Mouse (Mus musculus) 416B (cell line): ENCODE results near the gene Scd3.
"Not testable (repeated sequence)": the region's sequence is repeated elsewhere in the genome, so short reads cannot be mapped to it uniquely, and the experiment has no call there.

ENCODE experiments used
- DNase-seq: peaks from one replicate; pipeline ENCODE4 v3.0.0; 2011; ENCODE audit warnings: low read depth

Gene Scd3

DNA sequence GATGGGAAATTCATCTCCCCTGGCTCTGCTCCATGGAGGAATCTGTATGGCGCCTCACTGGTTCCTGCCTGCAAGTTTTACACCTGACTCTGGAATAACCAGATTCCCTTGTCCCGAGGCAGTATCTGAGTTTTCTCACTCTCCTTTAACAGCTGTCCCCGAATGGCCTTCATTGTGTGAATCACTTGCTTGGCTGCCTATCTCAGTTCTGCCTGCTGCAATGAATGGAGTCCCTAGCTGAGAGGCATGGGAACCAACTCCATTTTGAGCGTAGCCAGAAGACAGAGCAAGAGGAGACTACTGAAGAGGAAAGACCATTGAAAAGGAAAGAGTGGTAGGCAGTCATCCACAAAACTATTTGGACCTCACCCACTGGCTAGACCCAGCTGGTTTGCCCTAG, 70.6 kb downstream of the Scd3 start:
- DNase-seq: no peak

- DNase-seq: no peak
These were observed 71.4 kb downstream of the Scd3 start for GRCm38 (mm10) chr19:44274452-44274851.

DNA sequence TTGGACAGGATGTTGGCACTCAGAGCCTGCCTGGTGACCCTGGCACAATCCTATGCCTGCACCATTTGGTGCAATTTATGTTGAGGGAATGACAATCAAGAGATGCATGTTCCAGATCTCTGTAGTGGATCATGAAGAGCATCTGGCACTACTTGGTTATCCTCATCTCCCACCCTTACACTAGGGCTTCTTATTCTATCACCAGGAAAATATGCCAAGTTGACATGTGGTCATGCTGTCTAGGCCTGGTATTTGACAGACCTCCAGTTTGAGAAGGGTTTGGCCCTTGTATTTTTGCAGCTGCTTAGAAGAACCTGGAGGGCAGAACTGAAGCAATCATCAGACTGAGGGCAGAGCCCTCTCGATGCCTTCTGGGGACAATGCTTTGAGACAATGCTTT, 72.3 kb downstream of the Scd3 start:
- DNase-seq: no peak

GRCm38 (mm10) chr19:44276861-44277260, 73.8 kb downstream of the Scd3 start:
- DNase-seq: no peak

GRCm38 (mm10) chr19:44277931-44278330, 74.9 kb downstream of the Scd3 start:
- no peak for DNase-seq

DNA sequence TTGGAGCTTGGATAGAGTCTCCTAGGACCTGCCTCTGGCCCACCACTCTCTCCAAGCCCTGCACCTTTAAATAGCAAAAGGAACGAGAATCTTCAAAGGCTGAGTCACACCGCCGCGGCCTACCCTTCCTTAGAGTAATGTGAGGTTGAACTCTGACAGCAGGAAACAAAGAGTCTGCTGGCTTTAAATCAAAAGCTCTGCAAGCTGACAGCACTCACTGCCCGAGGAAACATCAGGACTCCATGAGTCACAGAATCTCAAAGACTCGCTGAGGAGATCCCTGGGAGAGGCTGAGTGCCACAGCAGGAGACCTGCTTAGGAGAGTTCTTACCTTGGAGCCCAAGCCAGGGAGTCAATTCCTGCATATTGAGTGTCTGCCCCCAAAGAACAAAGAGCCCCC, 77.7 kb downstream of the Scd3 start:
- peak; percentile 87 for DNase-seq

GRCm38 (mm10) chr19:44281825-44282447, 78.9 kb downstream of the Scd3 start:
- not testable (repeated sequence) for DNase-seq

- DNase-seq: no peak
These were observed 79.6 kb downstream of the Scd3 start for GRCm38 (mm10) chr19:44282534-44283156.

- no peak for DNase-seq
These were observed 80.3 kb downstream of the Scd3 start for GRCm38 (mm10) chr19:44283157-44284024.

GRCm38 (mm10) chr19:44284025-44284695, 81.1 kb downstream of the Scd3 start:
- DNase-seq: no peak

DNA sequence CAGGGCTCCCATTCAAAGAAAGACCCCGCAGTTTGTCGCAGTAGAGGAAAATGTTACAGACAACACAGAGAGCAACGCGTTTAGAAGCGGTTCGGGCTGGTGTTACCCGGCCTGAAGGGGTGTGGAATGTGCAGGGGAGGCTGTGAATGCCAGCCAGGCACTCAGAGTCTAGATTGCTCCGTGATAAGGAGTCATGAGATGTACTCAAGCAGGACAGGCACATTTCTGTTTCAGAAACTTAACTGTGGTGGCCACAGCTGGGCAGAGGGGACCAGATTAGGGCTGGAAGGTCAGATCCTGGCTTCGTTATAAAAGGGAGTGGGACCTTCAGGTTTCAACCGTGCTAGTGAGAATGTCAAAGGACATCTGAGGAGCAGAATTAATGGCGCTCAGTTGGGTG, 81.7 kb downstream of the Scd3 start:
- DNase-seq: no peak

DNA sequence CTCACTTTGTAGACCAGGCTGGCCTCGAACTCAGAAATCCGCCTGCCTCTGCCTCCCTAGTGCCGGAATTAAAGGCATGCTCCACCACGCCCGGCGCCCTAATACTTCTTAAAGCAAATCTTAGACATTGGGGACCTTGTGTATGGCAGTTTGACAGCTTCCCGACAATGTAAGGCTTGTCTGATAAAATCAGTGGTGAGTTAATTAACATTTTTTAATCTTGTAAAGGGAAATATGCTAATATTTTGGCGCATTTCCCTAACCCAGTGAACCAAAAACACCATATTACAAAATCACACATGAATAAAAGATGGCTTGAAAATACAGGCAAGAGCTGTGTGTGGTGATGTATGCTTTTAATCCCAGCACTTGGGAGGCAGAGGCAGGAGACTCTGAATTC, 82.5 kb downstream of the Scd3 start:
- no peak for DNase-seq

GRCm38 (mm10) chr19:44286109-44286508, 83.0 kb downstream of the Scd3 start:
- DNase-seq: no peak

- DNase-seq: no peak
These were observed 84.5 kb downstream of the Scd3 start for GRCm38 (mm10) chr19:44287415-44288110.

DNA sequence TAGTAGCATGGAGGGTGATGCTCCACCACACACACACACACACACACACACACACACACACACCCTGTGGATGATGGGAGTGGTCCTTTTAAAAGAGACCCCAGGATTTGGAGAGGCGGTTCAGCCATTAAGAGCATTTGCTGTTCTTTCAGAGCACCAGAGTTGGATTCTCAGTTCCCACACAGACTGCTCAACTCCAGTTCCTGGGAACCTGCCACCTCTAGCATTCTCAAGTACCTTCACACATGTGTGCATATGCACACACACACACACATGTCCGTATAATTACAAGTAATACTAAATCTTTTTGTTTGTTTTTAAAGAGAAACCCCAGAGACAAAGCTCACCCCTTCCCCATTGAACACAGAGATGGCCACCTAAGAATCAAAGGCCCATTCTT, 89.0 kb downstream of the Scd3 start:
- no peak for DNase-seq

GRCm38 (mm10) chr19:44292483-44292882, 89.4 kb downstream of the Scd3 start:
- no peak for DNase-seq

DNA sequence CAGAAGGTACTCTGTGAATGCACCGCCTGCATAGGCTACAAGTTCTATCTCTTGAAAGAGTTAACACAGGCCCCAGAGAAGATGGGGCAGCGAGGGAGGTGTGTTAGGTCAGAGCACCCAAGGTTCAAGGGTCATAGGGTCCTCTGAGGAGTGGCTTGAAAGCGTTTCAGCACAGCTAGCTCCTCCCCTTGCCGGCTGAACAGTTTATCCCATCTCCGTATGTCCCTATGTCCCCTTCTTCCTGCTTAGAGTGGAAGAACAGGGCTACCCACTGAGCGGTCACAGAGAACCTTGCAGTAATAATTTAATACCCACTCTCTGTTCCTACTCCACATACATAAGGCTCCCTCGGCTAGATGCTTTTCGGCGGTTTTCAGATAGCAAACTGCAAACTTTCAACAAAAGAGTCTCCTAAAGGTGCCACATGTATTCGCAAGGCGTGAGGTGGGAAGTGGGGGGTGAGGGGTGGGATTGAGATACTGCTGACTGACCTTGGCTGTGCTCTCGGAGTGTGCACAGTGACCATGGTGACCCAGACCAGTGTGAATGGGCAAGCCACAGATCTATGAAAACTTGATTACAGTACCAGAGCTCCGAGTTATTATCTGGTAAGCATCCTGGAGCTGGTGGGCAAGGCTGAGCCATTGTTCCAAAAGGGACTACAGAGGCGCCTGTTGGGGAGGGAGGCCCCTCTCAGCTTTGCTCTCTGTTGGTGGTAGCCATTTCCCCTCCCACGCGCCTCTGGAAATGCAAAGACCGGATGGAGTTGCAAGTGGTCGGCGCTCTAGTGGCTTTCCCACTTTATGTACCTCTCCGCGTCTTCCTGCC, 90.1 kb downstream of the Scd3 start, which contains the start of gene Scd2:
Gene Scd2 (plus strand): TSS at position 734 of the 828 bp plus-strand sequence.
- DNase-seq: no peak
